Mouse (Mus musculus) heart, embryonic 14.5 days (tissue): ENCODE data around the gene Aff3. TPM values are rescaled to one million over a fixed set of nuclear protein-coding genes. Genes with fewer than 3 reads are reported as not detected.

Experiments
- ATAC-seq: fragments of 200-750 bp; cut with Nextera tagmentation; 2 replicates; pipeline ENCODE4 v1.8.0; 2017; ENCODE audit warnings: low read depth, moderate TSS enrichment; ENCODE audit not compliant: insufficient number of reproducible peaks, insufficient read depth, low FRiP score
- H3K27ac ChIP-seq, 2 experiments: fragments of 200-500 bp in 1 of 2; fragments of 300-500 bp in 1 of 2; sonication (generic) in 1 of 2; replicated peaks in 1 of 2; 2 replicates each; pipeline ENCODE4 v1.5.1; 2012 to 2014; ENCODE audit warnings: low read depth in 2 of 2, low read length in 2 of 2, control low read depth in 1 of 2, mild to moderate bottlenecking in 1 of 2, mixed read lengths in 1 of 2; ENCODE audit not compliant: control insufficient read depth in 1 of 2, insufficient read depth in 1 of 2
- H3K27me3 ChIP-seq: fragments of 300-500 bp; sonication (generic); 2 replicates; pipeline ENCODE4 v1.6.1; 2014; ENCODE audit warnings: mild to moderate bottlenecking, low read length, control low read depth; ENCODE audit not compliant: control insufficient read depth, insufficient read depth
- H3K36me3 ChIP-seq: fragments of 300-500 bp; sonication (generic); 2 replicates; pipeline ENCODE4 v1.6.1; 2014; ENCODE audit warnings: mild to moderate bottlenecking, control low read depth, low read length, mixed read lengths; ENCODE audit not compliant: control insufficient read depth, insufficient read depth
- H3K4me1 ChIP-seq, 2 experiments: fragments of 200-500 bp in 1 of 2; fragments of 300-500 bp in 1 of 2; sonication (generic) in 1 of 2; 2 replicates each; pipeline ENCODE4 v1.6.1; 2012 to 2014; ENCODE audit warnings: low read length in 2 of 2, control low read depth in 1 of 2, mixed read lengths in 1 of 2; ENCODE audit not compliant: control insufficient read depth in 2 of 2, insufficient read depth in 2 of 2
- H3K4me2 ChIP-seq: fragments of 300-500 bp; sonication (generic); 2 replicates; pipeline ENCODE4 v1.6.1; 2014; ENCODE audit warnings: mild to moderate bottlenecking, low read length
- H3K4me3 ChIP-seq, 2 experiments: fragments of 200-500 bp in 1 of 2; fragments of 300-500 bp in 1 of 2; sonication (generic) in 1 of 2; 2 replicates each; pipeline ENCODE4 v1.5.1; 2012 to 2014; ENCODE audit warnings: low read length in 2 of 2, mild to moderate bottlenecking in 2 of 2, control low read depth in 1 of 2, low read depth in 1 of 2, moderate library complexity in 1 of 2; ENCODE audit not compliant: control insufficient read depth in 1 of 2, insufficient read depth in 1 of 2
- H3K9ac ChIP-seq: fragments of 300-500 bp; sonication (generic); 2 replicates; pipeline ENCODE4 v1.6.1; 2014; ENCODE audit warnings: mild to moderate bottlenecking, low read length
- H3K9me3 ChIP-seq: fragments of 300-500 bp; sonication (generic); 2 replicates; pipeline ENCODE4 v1.6.1; 2016; ENCODE audit warnings: low read length, control low read depth; ENCODE audit not compliant: control insufficient read depth
- WGBS: fragments of 180-500 bp; shearing (Covaris S2); extraction: QIAGEN DNeasy Blood & Tissue Kit; methylation state at CpG from one replicate; pipeline ENCODE4 v1.1.7; 2014; 5-methylcytosine and 5-hydroxymethylcytosine counted together
- polyA plus RNA-seq: library from polyadenylated mRNA; unstranded; fragments of >200 nt; fragmentation: Nextera tagmentation; extraction: Ambion mirVana; gene quantifications from 2 replicates; pipeline ENCODE4 v1.2.1, GENCODE M21; 2014

Aff3 gene
- polyA plus RNA-seq, 1 experiment from 2014 or later = 4.1 TPM

DNA sequence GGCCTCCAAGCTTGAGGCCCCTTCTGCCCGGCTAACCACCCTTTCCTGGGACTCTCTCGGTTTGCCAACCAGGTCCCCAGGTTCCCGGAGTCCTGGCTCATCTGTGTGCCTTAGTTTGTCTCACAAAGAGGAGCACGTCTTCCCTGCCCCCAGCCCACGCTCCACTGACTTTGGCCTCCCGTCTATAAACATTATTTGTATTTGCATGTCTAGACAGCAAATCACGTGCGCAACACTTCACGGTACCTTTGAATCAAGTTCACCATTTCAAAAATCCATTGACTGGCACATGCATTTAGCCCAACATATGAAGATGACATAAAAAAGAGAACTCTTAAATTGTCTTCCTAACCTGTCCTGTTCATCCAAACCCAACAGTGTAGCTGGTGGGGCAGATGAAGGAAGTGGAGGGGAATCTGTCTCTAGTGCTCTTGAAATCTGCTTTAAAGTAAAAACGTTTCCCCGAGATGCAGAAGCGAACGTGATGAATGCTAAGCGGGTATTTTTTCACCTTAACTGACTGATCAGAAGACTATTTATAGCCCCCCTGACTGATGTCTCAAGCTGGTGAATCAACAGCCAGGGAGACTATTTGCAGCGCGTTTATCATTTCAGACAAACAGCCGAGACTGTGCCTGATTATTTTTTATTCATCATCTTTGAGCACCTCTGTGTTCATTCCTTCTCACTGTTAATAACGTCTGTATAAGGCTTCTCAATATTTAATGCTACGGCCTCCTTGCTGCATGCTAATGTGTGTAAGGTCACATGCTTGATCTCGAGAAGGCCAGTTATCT lies 396.3 kb downstream of the Aff3 start:
- Histone ChIP-seq H3K4me1 (peaks cover 4 to 14% of the 10 kb centered on the region in 2 experiments; a peak in 3 of 4 replicates), H3K9ac (no peak overlapping the region), H3K4me2 (peak overlapping the region; percentile 46), H3K27me3 (no peaks in the 10 kb centered on the region), H3K4me3 (no peak overlapping the region), H3K9me3 (peaks cover 6% of the 10 kb centered on the region), H3K27ac (0 out of 4 replicates have a peak overlapping the region, but pooled peaks of 1 of the 2 experiments have one; percentile 26), H3K36me3 (no peaks in the 10 kb centered on the region)
- ATAC-seq = no peak
- 41% methylated on average over 20 of the region's 20 CpGs for WGBS

DNA sequence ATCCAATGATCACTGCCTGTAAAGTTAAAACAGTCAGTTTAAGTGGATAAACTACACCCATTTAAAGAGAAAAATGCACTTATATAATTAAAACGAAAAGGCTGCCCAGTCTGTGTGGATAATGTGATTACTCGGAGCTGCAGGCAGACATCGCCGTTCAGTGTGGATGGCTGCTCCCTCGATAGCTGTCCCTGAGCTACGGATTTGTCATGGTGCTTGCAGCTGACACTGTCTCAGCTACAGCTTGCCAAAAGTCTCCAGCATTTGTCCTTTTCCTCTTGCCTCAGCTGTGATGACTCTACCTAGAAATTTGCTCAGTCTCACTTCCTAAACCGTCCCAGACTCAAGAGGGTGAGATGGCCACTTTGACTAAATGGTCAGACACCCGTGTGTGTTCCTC lies 401.5 kb downstream of the Aff3 start:
- ATAC-seq = no peak
- Histone ChIP-seq H3K27ac (no peak overlapping the region), H3K4me2 (peak overlapping the region; percentile 21; the same call in 1 of the 2 replicates), H3K9me3 (peaks cover 6% of the 10 kb centered on the region), H3K9ac (no peak overlapping the region), H3K4me1 (peaks cover 7 to 12% of the 10 kb centered on the region in 2 experiments; a peak in 3 of 4 replicates), H3K36me3 (no peaks in the 10 kb centered on the region), H3K4me3 (no peak overlapping the region), H3K27me3 (no peaks in the 10 kb centered on the region)
- WGBS = 48% methylated on average over 8 of the region's 8 CpGs

DNA sequence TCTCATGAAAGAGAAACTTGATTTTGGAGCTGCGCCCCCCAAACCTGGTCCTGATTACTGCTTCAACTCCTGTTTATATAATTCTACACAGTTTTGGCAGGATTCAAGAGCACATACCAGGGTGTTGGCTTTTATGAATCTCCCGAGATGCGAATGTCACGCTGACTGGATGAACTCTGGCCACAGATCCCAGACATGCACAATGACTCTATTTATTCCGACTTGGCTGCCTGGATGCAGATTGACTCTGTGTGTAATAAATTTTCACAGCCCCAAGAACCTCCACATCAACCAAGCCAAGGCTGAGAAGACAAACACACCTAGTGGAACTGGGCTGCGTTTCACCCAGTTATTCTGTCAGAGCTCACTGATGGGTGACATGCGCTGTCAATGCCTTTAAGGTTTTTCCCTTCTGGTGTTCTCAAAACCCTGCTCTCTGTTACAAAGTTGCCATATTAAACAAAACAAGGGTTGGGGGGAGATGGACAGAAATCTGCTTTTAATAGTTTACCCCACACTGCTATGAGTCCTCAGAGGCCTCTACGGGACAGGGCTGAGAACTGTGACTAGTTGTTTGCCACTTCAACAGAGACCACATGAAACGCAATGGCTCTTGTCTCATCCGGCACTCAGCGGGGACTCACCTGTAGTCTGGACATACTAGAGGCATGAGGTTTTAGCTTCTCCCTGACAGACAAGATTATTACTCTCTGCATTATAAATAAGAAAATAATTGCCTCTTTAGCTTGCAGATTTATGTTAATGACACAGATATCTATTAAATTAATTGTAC lies 402.2 kb downstream of the Aff3 start:
- H3K27me3 ChIP-seq = no peaks in the 10 kb centered on the region
- ATAC-seq = no peak
- H3K9me3 ChIP-seq = peaks cover 6% of the 10 kb centered on the region
- H3K9ac ChIP-seq = no peak overlapping the region
- WGBS = 77% methylated on average over 11 of the region's 11 CpGs
- H3K4me2 ChIP-seq = no peak overlapping the region
- H3K4me3 ChIP-seq = no peak overlapping the region
- H3K4me1 ChIP-seq = peaks cover 4 to 6% of the 10 kb centered on the region in 2 experiments; a peak in 1 of 4 replicates
- peak overlapping the region; percentile 43 to 48; a peak in 3 of 4 replicates for H3K27ac ChIP-seq
- H3K36me3 ChIP-seq = no peaks in the 10 kb centered on the region

DNA sequence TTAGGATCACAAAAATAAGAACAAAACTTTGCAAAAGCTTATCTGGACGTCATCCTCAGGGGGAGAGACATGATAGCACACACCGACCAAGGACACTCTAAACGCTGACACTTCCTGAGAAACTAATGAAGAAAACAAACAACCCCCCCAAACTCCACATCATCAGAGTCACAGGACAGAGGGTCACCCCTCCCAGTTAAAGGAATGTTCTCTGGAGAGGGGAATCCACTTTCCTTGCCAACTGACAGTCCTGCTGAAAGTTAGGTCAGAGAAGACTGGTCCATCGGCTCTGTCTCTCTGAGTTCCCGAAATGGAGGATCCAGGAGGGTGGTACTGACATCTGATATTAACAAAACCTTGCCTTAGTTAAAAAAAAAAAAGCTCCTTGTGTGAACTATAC lies 403.7 kb downstream of the Aff3 start:
- no peak overlapping the region for H3K4me2 ChIP-seq
- no peak for ATAC-seq
- H3K27ac ChIP-seq = no peak overlapping the region
- peaks cover 6% of the 10 kb centered on the region for H3K9me3 ChIP-seq
- no peak overlapping the region for H3K4me3 ChIP-seq
- 55% methylated on average over 5 of the region's 5 CpGs for WGBS
- no peaks in the 10 kb centered on the region for H3K27me3 ChIP-seq
- no peak overlapping the region for H3K9ac ChIP-seq
- 0 out of 4 replicates have a peak, but pooled peaks cover 4 to 6% of the 10 kb centered on the region in 2 experiments for H3K4me1 ChIP-seq
- no peaks in the 10 kb centered on the region for H3K36me3 ChIP-seq

DNA sequence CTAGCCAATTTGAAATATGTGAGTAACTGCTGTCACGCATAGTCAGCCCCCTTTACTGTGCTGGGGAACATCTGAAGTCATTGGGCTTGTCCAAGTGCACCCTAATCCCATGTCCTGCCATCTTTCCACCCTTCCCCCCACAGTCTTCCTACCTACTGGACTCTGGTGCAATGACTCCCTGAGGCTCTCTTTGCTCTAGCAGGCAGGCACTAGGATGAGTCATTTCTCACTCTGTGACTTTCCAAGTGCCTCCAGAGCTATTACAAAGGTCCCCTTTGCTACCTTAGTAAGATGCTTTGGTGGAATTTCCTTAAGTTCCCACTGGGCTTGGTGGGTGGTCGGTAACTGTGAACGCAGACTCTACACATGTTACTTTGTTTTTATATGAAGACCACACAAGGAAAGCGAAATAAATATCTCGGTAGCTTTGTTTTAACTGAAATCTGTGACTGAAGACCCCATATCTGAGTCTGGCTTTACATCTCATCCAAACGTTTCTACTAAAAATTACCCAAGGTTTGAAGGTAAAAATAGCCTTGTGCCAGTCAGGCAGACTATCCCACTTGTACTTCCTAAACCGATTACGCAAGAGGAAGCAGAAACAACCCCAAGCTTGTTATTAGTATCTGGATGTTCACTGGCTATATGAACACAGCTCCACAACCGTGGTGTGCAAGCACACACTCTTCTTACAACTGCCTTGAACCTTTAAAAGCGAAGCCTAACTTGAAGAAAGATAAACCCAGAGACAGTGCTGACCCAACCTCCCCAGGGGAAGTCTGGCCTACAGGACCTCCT lies 405.0 kb downstream of the Aff3 start:
- Histone ChIP-seq H3K4me1 (0 out of 4 replicates have a peak, but pooled peaks cover 4 to 6% of the 10 kb centered on the region in 2 experiments), H3K36me3 (no peaks in the 10 kb centered on the region), H3K4me3 (no peak overlapping the region), H3K4me2 (no peak overlapping the region), H3K9ac (no peak overlapping the region), H3K27me3 (no peaks in the 10 kb centered on the region), H3K27ac (no peak overlapping the region), H3K9me3 (peaks cover 3% of the 10 kb centered on the region)
- ATAC-seq = no peak
- WGBS = 71% methylated on average over 10 of the region's 10 CpGs

DNA sequence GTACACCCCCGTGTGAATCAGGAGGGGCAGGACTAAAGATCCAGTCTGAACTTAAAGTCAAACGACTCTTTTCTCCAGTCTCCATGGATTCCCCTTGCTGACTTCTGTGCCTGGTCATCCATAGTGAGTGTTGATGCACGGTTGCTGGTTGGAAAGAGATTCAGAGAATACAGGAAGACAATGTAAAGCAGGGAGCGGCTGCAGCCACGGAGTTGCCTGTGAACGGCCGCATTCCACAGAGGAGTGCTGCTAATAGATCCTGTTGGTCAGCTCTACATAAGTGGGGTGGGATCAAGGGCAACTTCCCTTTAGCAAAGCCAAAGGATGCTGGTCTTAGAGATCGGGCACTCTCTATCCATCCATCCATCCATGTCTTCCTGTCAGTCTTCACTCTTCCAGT lies 410.3 kb downstream of the Aff3 start:
- Histone ChIP-seq H3K4me2 (no peak overlapping the region), H3K4me3 (no peak overlapping the region), H3K9me3 (no peaks in the 10 kb centered on the region), H3K27ac (no peak overlapping the region), H3K9ac (no peak overlapping the region), H3K4me1 (peaks cover 4 to 5% of the 10 kb centered on the region in 2 experiments; a peak in 2 of 4 replicates), H3K27me3 (no peaks in the 10 kb centered on the region), H3K36me3 (no peaks in the 10 kb centered on the region)
- no peak for ATAC-seq
- WGBS = 38% methylated on average over 8 of the region's 8 CpGs

DNA sequence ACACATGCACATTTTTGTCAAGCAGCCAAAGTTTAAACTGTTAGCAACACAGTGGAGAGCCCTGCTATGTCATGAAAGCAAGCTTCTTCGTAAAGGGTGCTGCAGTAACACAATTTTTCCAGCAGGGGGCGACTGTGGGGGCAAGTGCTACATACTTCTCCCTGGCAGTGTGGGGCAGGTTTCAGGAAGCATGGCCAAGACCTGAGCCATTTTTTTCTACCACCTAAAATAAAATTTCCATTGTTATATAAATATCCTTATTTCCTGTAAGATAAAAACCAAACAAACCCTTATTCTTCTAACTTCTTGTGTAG lies 412.0 kb downstream of the Aff3 start:
- Histone ChIP-seq H3K9me3 (no peaks in the 10 kb centered on the region), H3K27ac (no peak overlapping the region), H3K27me3 (no peaks in the 10 kb centered on the region), H3K9ac (no peak overlapping the region), H3K4me2 (no peak overlapping the region), H3K4me1 (peaks cover 5 to 7% of the 10 kb centered on the region in 2 experiments; a peak in 3 of 4 replicates), H3K4me3 (no peak overlapping the region), H3K36me3 (no peaks in the 10 kb centered on the region)
- ATAC-seq = no peak
- WGBS = 43% methylated on average over 2 of the region's 2 CpGs
